Mouse (Mus musculus) liver, embryonic 14.5 days (tissue): ENCODE measurements around the gene Tecr. TPM values are rescaled to one million over a fixed set of nuclear protein-coding genes. Genes with fewer than 3 reads are reported as not detected.

Experiments used
- ATAC-seq: fragments of 200-750 bp; cut with Nextera tagmentation; 2 replicates; pipeline ENCODE4 v1.8.0; 2017; ENCODE audit warnings: moderate number of reproducible peaks, mild to moderate bottlenecking, moderate library complexity; ENCODE audit not compliant: insufficient read depth
- DNase-seq, 3 experiments: peaks; one replicate each; pipeline ENCODE4 v3.0.0-alpha.2; 2012 to 2013; ENCODE audit warnings: low read depth in 3 of 3, low spot score in 3 of 3
- H3K27ac ChIP-seq: fragments of 300-500 bp; sonication (generic); 2 replicates; pipeline ENCODE4 v1.5.1; 2014; ENCODE audit warnings: moderate library complexity, mild to moderate bottlenecking, control low read depth, inconsistent platforms
- H3K27me3 ChIP-seq: fragments of 300-500 bp; sonication (generic); 2 replicates; pipeline ENCODE4 v1.6.1; 2014; ENCODE audit warnings: mild to moderate bottlenecking, low read length, moderate library complexity; ENCODE audit not compliant: control insufficient read depth, insufficient read depth
- H3K36me3 ChIP-seq: fragments of 300-500 bp; sonication (generic); replicated peaks from 2 replicates; pipeline ENCODE4 v1.6.1; 2014; ENCODE audit warnings: low read depth; ENCODE audit not compliant: control insufficient read depth, insufficient read depth
- H3K4me1 ChIP-seq, 2 experiments: fragments of 200-500 bp in 1 of 2; fragments of 300-500 bp in 1 of 2; sonication (generic) in 1 of 2; replicated peaks; 2 replicates each; pipeline ENCODE4 v1.6.1; 2012 to 2014; ENCODE audit warnings: antibody characterized with exemption in 1 of 2, inconsistent platforms in 1 of 2, low read length in 1 of 2; ENCODE audit not compliant: control insufficient read depth in 2 of 2, insufficient read depth in 2 of 2
- H3K4me2 ChIP-seq: fragments of 300-500 bp; sonication (generic); 2 replicates; pipeline ENCODE4 v1.6.1; 2014; ENCODE audit warnings: low read depth, mild to moderate bottlenecking, control low read depth, moderate library complexity
- H3K4me3 ChIP-seq, 2 experiments: fragments of 200-500 bp in 1 of 2; fragments of 300-500 bp in 1 of 2; sonication (generic) in 1 of 2; 2 replicates each; pipeline ENCODE4 v1.5.1; 2012 to 2014; ENCODE audit warnings: low read depth in 2 of 2, low read length in 2 of 2, mild to moderate bottlenecking in 2 of 2, control low read depth in 1 of 2, inconsistent platforms in 1 of 2, moderate library complexity in 1 of 2; ENCODE audit not compliant: insufficient read depth in 1 of 2
- H3K9ac ChIP-seq: fragments of 300-500 bp; sonication (generic); replicated peaks from 2 replicates; pipeline ENCODE4 v1.6.1; 2014; ENCODE audit warnings: mild to moderate bottlenecking, control low read depth, moderate library complexity
- H3K9me3 ChIP-seq: fragments of 300-500 bp; sonication (generic); 2 replicates; pipeline ENCODE4 v1.6.1; 2016; ENCODE audit warnings: low read length, mixed read lengths; ENCODE audit not compliant: control insufficient read depth
- CTCF ChIP-seq: IDR thresholded peaks from 2 replicates; pipeline ENCODE4 v1.5.1; 2016; ENCODE audit warnings: antibody characterized with exemption, low read depth, control low read depth
- EP300 ChIP-seq: IDR thresholded peaks from 2 replicates; pipeline ENCODE4 v1.6.1; 2016; ENCODE audit warnings: antibody characterized with exemption, low read depth
- WGBS: fragments of 180-500 bp; shearing (Covaris S2); extraction: QIAGEN DNeasy Blood & Tissue Kit; methylation state at CpG from one replicate; pipeline ENCODE4 v1.1.7; 2014; ENCODE audit not compliant: insufficient replicate concordance; 5-methylcytosine and 5-hydroxymethylcytosine counted together
- polyA plus RNA-seq, 2 experiments: library from polyadenylated mRNA; depleted of rRNA in 1 of 2; stranded (reverse) in 1 of 2; unstranded in 1 of 2; fragments of >200 nt; fragmentation: Nextera tagmentation in 1 of 2; extraction: Ambion mirVana in 1 of 2; gene quantifications; 2 replicates each; pipeline versions ENCODE4 v1.2.1 to v1.2.3; 2012 to 2014

Gene Tecr
- polyA plus RNA-seq, 2 experiments: 176 to 294 TPM

DNA sequence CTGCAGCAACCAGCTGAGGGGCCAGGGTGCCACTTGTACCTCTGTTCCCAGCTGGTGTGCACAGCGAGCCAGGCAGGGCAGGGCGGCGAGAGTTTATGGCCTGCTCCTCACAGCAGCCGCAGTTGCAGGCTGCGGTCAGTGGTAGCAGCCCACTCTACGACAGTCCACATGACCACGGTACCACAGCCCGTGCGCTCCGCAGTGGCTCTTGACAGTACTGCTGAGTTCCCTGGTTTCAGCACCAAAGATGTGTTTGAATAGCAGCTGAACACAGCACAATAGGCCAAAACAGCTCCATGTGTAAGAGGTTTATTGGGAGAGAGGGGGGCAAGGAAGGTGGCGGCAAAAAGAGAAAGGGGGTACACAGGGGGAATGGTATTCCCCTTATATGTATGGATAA lies 39.7 kb upstream of the Tecr start:
- ATAC-seq: no peak
- Histone ChIP-seq H3K4me2 (no peak overlapping the region), H3K9ac (no peak overlapping the region), H3K9me3 (no peaks in the 10 kb centered on the region), H3K27me3 (no peaks in the 10 kb centered on the region; the same call in 1 of the 2 replicates), H3K27ac (no peak overlapping the region), H3K4me3 (no peak overlapping the region), H3K36me3 (no peaks in the 10 kb centered on the region), H3K4me1 (peaks cover 5% of the 10 kb centered on the region in 2 experiments; a peak in 3 of 4 replicates)
- 87% methylated on average over 11 of the region's 11 CpGs for WGBS
- no peak for TF ChIP-seq EP300
- no peak for TF ChIP-seq CTCF
- no peak for DNase-seq

DNA sequence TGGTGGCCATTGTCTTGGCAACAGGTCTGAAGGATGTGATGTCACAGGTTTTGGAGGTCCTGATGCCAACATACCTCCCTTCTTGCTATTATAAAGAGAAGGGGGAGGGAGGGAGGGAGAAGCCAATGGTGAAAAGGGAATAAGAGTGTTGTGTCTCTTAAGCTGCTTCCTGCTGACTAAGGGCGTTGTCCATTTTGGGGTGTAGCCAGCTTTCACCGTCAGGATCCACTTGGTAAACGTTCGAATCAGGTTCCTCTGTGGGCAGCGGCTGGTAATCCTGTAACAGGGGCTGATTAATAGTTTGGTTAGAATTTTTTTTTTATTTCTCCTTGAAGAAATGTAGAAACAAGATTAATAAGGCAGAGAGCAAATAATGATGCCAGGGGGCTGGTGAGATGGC lies 31.9 kb upstream of the Tecr start:
- no peaks in the 10 kb centered on the region for H3K9me3 ChIP-seq
- no peak overlapping the region for H3K4me3 ChIP-seq
- no peak for ATAC-seq
- no peaks in the 10 kb centered on the region for H3K36me3 ChIP-seq
- WGBS: 45% methylated on average over 5 of the region's 5 CpGs
- no peak for DNase-seq
- no peak overlapping the region for H3K9ac ChIP-seq
- H3K27me3 ChIP-seq: no peaks in the 10 kb centered on the region; the same call in 1 of the 2 replicates
- TF ChIP-seq EP300 (no peak), CTCF (no peak)
- H3K4me2 ChIP-seq: no peak overlapping the region
- H3K27ac ChIP-seq: no peak overlapping the region
- H3K4me1 ChIP-seq: no peaks in the 10 kb centered on the region

DNA sequence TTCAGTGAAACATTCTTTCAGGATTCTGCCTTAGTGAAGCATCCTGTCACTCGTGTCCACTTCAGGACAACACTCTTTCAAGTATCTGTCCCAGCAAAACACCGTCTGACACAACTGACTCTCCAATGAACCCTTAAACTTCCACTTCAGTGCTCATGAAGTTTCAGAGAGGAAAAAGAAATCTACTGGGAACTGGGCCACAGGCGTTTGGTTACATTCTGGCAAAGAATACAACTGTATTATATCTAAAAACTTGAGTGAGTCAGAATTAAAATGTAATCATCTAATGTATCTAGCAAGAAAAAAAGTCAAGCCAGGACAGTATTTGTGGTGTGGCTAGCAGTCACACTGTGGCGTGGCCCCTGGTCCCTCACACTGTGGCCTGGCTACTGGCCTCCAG lies 31.1 kb upstream of the Tecr start:
- WGBS: 55% methylated on average over 4 of the region's 4 CpGs
- Histone ChIP-seq H3K27me3 (no peaks in the 10 kb centered on the region; the same call in 1 of the 2 replicates), H3K27ac (no peak overlapping the region), H3K4me2 (no peak overlapping the region), H3K4me1 (no peaks in the 10 kb centered on the region), H3K36me3 (no peaks in the 10 kb centered on the region), H3K9me3 (no peaks in the 10 kb centered on the region), H3K4me3 (no peak overlapping the region), H3K9ac (no peak overlapping the region)
- no peak for ATAC-seq
- no peak for DNase-seq
- no peak for TF ChIP-seq CTCF
- no peak for TF ChIP-seq EP300

- DNase-seq (no peak), ATAC-seq (peak; percentile 92)
- H3K27me3 ChIP-seq: no peaks in the 10 kb centered on the region
- TF ChIP-seq EP300 (peak; percentile 83), CTCF (0 out of 2 replicates have a peak, but pooled peaks have one; percentile 3)
- H3K4me1 ChIP-seq: peaks cover 11 to 12% of the 10 kb centered on the region in 2 experiments
- H3K27ac ChIP-seq: peak overlapping the region; percentile 50
- H3K36me3 ChIP-seq: no peaks in the 10 kb centered on the region
- 49% methylated on average over 7 of the region's 7 CpGs for WGBS
- peak overlapping the region; percentile 13; the same call in 1 of the 2 replicates for H3K4me2 ChIP-seq
- no peak overlapping the region for H3K9ac ChIP-seq
- no peak overlapping the region for H3K4me3 ChIP-seq
- H3K9me3 ChIP-seq: no peaks in the 10 kb centered on the region
These were observed 24.4 kb upstream of the Tecr start for GRCm38 (mm10) chr8:83632083-83632707.

DNA sequence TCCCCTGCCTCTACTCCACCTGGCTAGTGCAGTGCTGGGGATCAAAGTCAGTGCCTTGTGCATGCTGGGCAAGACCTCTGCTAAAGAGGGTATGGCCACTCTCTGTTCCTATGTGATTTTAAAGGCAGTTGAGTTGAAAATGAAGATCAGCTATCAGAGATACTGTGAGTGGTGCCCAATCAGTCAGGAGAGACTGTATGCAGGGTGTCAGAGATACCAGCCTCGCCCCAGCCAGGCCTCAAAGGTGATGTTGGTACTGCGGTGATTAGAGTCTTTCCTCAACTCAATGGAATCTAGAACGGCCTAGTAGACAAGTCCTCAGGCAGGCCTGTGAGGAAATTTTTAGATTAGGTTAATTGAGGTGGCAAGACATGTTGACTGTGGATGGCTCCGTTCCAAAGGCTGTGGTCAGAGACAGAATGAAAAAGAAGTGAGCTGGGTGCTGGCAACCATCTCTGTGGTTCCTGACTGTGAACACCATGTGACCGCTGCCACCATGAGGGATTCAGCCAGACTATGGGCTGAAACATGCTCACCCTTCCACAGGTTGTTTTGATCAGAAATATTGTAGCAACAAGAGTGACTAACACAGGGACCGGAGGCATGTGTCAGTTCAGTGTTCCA lies 18.0 kb upstream of the Tecr start:
- TF ChIP-seq CTCF (no peak), EP300 (peak; percentile 91)
- Histone ChIP-seq H3K4me2 (peak overlapping the region; percentile 43), H3K4me1 (peaks cover 36 to 41% of the 10 kb centered on the region in 2 experiments), H3K27me3 (no peaks in the 10 kb centered on the region), H3K9ac (no peak overlapping the region), H3K4me3 (no peak overlapping the region), H3K27ac (peak overlapping the region; percentile 35; the same call in 1 of the 2 replicates), H3K9me3 (no peaks in the 10 kb centered on the region), H3K36me3 (no peaks in the 10 kb centered on the region)
- peak; percentile 77 for ATAC-seq
- 40% methylated on average over 6 of the region's 6 CpGs for WGBS
- DNase-seq: peak in 2 of 3 experiments; percentile 40 to 70
